Mouse (Mus musculus): ENCODE data around the gene Eno1.
A peak's percentile ranks its signal among the peaks of the same experiment; 100 is the strongest.

The Eno1 gene

DNA sequence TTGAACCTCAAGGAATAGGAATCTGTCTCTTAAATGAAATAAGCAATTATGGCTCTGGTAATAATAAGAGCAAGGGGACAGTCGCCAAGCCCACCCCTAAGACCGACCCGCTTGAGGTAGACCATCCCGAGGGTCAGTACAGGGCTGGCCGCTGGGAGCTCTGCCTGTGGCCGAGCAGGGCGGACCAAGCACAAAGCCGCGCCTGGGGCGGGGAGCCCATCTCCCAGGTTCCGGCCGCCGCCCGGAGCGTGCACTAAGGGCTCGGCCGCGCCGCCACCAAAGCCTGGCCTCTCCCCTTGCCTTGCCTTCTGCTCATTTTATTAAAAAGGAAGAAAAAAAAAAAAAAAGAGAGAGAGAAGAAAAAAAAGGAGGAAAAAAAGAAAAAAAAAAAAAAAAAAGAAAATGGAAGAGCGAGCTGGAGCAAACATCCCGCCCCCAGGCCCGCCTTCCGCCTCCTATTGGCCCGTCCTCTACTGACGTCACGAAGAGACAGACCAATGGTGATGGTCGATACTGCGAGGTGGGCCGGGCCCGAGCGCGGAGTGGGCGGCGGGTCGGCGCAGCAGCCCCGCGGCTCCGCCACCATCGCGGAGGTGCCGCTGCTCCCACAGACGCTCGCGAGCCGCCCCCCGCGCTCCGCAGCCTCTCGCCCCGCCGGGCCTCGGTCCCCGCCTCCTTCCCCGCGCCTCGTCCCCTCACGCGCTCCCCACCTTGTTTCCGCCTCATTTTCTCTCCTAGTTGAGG lies 44.7 kb downstream of the Eno1 start, which contains the start of gene Rere:
Gene Rere (plus strand): TSS at position 629 of the 744 bp plus-strand sequence.
- peak; percentile 95 for DNase-seq (ENCODE audit: low read depth, low spot score)

DNA sequence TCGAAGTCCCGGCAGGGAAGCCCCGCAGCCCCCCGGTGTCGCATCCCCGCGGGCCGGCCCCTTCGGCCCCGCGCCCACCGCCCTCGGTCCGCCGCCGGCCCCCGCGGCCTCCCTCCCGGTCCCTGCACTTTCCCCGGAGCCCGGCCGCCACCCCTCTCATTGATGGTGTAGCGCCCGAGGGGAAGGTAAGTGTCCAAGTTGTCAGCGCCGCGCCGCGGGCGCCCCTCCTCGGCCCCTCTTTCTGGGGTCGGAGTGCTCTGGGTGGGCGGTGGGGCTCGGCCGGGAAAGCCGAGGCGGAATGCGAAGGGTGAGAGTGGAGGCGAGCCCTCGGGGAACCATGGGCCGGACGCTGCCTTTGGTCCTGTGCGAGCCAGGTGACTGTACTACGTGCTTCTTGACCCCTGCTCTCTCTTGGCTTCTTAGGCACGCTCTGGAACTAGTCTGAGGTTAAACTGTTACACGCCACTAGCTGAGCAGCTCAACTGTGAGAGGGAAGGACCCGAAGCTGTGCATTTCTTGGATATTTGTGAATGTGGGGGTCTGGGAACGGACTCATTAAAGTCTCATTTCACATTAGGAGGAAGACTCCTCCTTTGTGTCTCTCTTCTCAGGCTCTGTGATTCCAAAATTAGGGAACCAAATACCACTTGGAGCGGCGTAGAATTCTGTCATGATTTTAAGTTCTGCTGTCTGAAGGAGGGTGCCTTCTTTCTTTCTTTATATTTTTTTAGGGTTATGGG lies 45.5 kb downstream of the Eno1 start:
- DNase-seq (ENCODE audit: low read depth, low spot score), result peak; percentile 50

DNA sequence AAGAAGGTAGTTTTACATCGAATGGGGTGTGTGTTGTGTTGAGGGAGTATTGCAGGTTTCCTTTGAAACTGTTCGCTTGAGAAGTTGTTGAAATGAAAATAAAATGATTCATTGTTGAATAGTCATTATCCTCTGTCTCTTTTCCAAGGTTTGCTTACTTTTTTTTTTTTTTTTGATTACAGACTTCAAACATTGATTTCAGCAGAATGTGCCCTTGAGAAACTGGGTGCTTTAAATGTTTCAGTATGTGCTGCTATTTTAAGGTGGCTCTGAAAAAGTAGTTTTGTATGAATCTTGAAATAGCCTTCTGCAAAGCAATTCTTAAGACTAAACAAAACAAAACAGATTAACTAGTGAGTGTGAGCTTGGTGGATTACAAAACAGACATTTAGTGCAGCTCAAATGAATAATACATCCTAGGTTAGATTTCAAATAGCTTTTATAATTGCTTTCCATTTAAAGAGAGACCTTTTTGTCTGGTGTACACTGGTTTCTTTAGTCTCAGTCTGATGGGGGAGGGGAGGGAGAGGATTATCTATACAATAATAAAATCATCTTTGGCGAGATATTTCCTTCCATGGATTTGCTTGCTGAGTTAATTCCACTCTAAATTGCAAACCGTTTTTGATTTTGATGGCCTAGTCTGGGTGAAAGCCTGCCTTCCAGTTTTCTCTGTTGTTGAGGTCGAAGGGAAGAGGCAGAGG lies 46.3 kb downstream of the Eno1 start:
- no peak for DNase-seq (ENCODE audit: low read depth, low spot score)

DNA sequence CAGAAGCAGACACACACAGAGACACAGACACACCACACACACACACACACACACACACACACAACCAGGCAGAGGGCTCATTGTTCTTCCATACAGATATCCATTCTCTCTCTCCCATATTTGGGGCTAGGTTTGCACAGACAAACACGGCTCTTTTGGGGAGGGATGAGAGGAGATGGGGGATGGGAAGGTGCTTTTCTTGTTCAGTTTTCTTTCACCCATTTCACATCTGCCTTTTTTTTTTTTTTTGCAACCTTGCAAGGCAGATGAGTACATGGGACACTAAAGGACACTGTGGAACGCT lies 46.8 kb downstream of the Eno1 start:
- DNase-seq (ENCODE audit: low read depth, low spot score), result no peak

DNA sequence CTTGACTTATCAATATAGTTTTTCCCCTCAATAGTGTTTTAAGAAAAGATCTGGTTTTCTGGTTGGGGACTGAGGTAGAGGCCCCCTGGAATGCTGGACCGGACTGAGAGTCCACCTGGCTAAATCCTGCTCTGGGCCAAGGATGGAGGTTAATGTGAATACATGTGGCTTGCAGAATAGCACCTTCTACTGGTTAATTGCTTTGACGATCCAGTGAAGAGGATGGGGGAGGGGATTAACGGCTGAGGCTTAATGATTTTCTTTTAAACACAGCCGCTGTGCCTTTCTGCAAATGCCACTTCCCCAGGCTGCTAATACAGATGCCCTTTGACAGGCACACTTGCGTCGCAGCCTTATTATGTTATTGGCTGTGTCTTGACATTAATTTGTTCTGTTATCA lies 47.5 kb downstream of the Eno1 start:
- DNase-seq (ENCODE audit: low read depth, low spot score), result no peak

DNA sequence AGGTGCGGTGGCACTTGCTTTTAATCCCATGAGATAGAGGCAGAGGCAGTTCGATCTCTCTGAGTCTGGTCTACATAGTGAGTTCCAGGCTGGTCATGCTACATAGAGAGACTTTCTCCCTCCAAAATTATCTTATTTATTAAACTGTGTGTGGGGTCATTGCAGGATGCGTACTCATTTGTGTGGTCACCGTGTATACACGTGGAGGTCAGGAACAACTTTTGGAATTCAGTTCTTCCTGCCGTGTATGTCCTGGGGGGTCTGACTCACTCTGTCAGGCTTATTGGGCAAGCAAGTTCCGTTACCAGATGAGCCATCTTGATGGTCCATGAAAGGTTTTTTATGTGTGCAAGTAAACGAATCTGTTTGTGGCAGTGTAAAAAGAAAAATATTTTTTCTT lies 50.5 kb downstream of the Eno1 start:
- peak; percentile 77 for DNase-seq (ENCODE audit: low read depth, low spot score)

DNA sequence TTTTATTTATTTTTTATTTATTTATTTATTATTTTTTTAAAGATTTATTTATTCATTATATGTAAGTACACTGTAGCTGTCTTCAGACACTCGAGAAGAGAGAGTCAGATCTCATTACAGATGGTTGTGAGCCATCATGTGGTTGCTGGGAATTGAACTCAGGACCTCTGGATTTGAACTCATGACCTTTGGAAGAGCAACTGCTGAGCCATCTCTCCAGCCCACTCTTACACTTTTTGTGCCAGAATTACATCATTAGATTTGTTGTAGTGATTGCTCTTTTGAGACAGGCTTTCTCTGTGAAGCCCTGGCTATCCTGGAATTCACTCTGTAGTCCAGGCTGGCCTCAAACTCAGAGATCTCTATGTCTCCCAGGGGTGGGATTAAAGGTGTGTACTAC lies 50.9 kb downstream of the Eno1 start:
- peak; percentile 62 for DNase-seq (ENCODE audit: low read depth, low spot score)

DNA sequence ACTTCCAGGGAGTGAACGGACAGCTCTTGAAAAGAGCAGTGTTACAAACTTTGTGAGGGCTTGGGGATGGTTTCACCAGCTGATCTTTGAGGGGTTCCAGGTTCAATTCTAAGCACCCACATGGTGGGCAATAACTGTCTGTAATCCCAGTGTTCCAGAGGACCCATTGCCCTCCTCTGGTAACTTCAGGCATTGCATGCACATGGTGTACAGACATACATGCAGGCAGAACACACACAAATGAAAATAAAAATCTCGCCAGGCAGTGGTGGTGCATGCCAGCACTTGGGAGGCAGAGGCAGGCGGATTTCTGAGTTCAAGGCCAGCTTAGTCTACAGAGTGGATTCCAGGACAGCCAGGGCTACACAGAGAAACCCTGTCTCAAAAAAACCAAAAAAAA lies 55.4 kb downstream of the Eno1 start:
- DNase-seq (ENCODE audit: low read depth, low spot score), result no peak

DNA sequence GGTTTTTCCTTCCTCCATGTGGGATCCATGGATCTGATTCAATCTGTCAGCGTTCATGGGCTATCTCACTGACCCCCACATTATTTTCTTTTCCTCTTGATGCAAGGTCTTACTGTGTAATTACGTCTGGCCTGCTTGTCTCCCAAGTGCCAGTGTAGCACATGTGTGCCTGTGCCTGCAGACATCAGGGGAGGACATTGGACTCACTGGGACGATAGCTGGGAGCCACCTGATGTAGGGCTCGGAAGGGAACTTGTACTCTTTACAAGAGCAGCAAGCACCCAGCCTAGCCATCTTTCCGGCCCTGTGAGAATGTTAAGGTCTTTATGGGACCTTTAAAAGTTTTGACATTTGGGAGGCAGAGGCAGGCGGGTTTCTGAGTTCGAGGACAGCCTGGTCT lies 58.3 kb downstream of the Eno1 start:
- no peak for DNase-seq (ENCODE audit: low read depth, low spot score)

DNA sequence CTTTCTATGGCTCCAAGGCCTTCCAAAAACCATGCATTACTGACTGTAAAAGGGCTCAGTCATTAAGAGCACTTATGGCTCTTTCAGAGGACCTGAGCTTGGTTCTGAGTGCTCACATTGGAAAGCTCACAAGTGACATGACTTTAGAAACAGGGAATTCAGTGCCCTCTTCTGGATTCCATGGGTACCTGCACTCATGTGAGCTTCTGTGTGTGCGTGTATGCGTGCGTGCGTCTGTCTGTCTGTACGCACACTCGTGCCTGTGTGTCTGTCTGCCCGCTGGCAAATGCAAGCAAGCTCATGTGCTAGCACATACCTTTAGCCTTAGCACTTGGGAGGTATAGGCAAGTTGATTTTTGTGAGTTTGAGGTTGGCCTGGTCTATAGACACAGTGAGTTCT lies 59.4 kb downstream of the Eno1 start:
- DNase-seq (ENCODE audit: low read depth, low spot score), result no peak

Data from 3T3-L1 (cell line).